Mouse (Mus musculus): ENCODE measurements around the gene Zfp706. TPM values are rescaled to one million over a fixed set of nuclear protein-coding genes. Genes with fewer than 3 reads are reported as not detected.

Zfp706 gene
- polyA plus RNA-seq, 1 experiment from 2014 or later: 479 TPM

DNA sequence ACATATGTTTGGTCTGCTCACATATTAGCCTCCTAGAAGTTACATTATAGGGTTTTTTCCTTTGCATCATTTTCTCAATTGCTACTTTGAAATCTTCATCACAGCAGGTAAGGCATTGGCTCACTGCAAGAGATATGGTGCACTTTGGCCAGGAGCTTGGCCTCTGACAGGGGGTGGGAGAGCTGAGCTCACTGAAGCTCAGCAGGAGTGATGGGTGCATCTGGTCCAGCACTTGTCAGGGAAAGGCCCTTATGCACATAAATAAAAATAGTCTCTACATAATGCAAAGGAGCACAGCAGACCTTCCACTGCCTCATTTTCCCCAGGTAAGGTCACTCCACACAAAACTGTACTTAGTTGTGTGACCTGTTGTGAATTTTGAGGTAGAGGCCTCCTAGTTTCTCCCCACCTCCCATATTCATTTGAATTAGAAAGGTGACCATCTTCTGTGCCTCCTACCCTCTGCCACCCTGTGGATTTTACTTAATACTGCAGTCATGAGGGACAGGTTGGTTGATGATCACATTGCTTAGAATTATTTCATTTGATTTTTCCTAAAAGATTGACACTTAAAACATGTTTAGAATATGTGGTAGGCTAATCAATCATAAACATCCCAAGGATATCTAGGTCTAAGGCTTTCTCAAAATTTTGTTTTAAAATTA is 13.1 kb upstream of the Zfp706 start:
- Histone ChIP-seq H3K36me3 (ENCODE audit: control insufficient read depth, insufficient read depth) (no peaks in the 10 kb centered on the region), H3K4me3 (replicated peaks; ENCODE audit: low read length) (no peak overlapping the region), H3K9me3 (ENCODE audit: control insufficient read depth, low read length) (no peaks in the 10 kb centered on the region), H3K9ac (replicated peaks; ENCODE audit: low read depth, low read length) (no peak overlapping the region), H3K4me2 (ENCODE audit: low read length) (no peak overlapping the region), H3K27me3 (replicated peaks; ENCODE audit: control insufficient read depth, insufficient read depth, low read length) (no peaks in the 10 kb centered on the region), H3K27ac (ENCODE audit: low read length) (no peak overlapping the region), H3K4me1 (replicated peaks; ENCODE audit: control insufficient read depth, insufficient read depth, low read length) (no peaks in the 10 kb centered on the region)
- ATAC-seq: no peak

DNA sequence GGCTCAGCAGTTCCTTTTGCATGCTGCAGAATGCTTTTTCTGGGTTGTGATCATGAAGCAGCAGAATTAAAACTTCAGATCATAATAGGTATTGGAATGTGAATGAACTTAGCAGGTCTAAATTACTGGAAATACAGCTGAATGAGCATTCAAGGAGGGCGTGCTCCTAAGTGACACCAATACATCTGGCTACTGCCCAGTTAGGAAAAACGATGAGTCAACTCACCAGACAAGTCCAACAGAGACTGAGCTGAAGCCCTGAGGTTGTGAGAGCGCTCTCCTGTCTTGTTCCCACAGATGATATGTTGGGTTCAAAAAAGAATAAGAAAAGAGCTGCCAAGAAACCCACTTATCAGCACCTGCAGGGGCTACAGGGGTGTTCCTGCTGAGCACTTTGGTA is 11.9 kb upstream of the Zfp706 start:
- H3K4me1 ChIP-seq (replicated peaks; ENCODE audit: control insufficient read depth, insufficient read depth, low read length): no peaks in the 10 kb centered on the region
- no peak overlapping the region for H3K4me3 ChIP-seq (replicated peaks; ENCODE audit: low read length)
- no peak overlapping the region for H3K27ac ChIP-seq (ENCODE audit: low read length)
- no peaks in the 10 kb centered on the region for H3K27me3 ChIP-seq (replicated peaks; ENCODE audit: control insufficient read depth, insufficient read depth, low read length)
- H3K9me3 ChIP-seq (ENCODE audit: control insufficient read depth, low read length): no peaks in the 10 kb centered on the region
- no peak overlapping the region for H3K4me2 ChIP-seq (ENCODE audit: low read length)
- H3K36me3 ChIP-seq (ENCODE audit: control insufficient read depth, insufficient read depth): no peaks in the 10 kb centered on the region
- WGBS: 90% methylated on average over 3 of the region's 3 CpGs
- no peak overlapping the region for H3K9ac ChIP-seq (replicated peaks; ENCODE audit: low read depth, low read length)
- ATAC-seq: no peak

DNA sequence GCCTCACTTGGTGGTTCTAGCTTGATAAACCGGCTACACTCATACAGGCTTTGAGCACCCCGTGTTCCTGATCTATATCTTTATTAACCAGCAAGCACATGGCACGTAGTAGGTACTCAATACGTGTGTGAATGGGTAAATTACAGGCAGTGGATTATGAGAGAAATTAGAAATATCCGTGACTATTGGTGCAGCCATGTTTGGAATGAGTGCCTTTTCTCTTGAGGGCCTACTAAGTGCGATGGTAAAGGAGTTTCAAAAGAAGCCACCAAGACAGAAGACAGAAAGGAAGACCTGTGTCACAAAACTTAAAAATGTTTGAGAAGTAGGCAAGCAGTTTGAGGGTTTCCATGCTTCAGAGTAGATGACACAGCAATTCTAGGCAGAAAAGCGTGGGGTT is 4.3 kb upstream of the Zfp706 start:
- H3K4me3 ChIP-seq (replicated peaks; ENCODE audit: low read length): no peak overlapping the region
- H3K9me3 ChIP-seq (ENCODE audit: control insufficient read depth, low read length): no peaks in the 10 kb centered on the region
- no peaks in the 10 kb centered on the region for H3K27me3 ChIP-seq (replicated peaks; ENCODE audit: control insufficient read depth, insufficient read depth, low read length)
- H3K36me3 ChIP-seq (ENCODE audit: control insufficient read depth, insufficient read depth): no peaks in the 10 kb centered on the region
- no peak overlapping the region for H3K9ac ChIP-seq (replicated peaks; ENCODE audit: low read depth, low read length)
- no peak overlapping the region for H3K4me2 ChIP-seq (ENCODE audit: low read length)
- 91% methylated on average over 7 of the region's 7 CpGs for WGBS
- H3K4me1 ChIP-seq (replicated peaks; ENCODE audit: control insufficient read depth, insufficient read depth, low read length): peaks cover 5% of the 10 kb centered on the region
- no peak for ATAC-seq
- no peak overlapping the region for H3K27ac ChIP-seq (ENCODE audit: low read length)

- H3K27ac ChIP-seq (ENCODE audit: low read length): no peak overlapping the region
- WGBS: 88% methylated on average over 3 of the region's 3 CpGs
- no peaks in the 10 kb centered on the region for H3K36me3 ChIP-seq (ENCODE audit: control insufficient read depth, insufficient read depth)
- H3K4me1 ChIP-seq (replicated peaks; ENCODE audit: control insufficient read depth, insufficient read depth, low read length): peaks cover 5% of the 10 kb centered on the region
- no peak overlapping the region for H3K4me2 ChIP-seq (ENCODE audit: low read length)
- no peak for ATAC-seq
- no peaks in the 10 kb centered on the region for H3K27me3 ChIP-seq (replicated peaks; ENCODE audit: control insufficient read depth, insufficient read depth, low read length)
- no peaks in the 10 kb centered on the region for H3K9me3 ChIP-seq (ENCODE audit: control insufficient read depth, low read length)
- H3K4me3 ChIP-seq (replicated peaks; ENCODE audit: low read length): no peak overlapping the region
- no peak overlapping the region for H3K9ac ChIP-seq (replicated peaks; ENCODE audit: low read depth, low read length)
These were observed 3.7 kb upstream of the Zfp706 start for GRCm38 (mm10) chr15:37011316-37011715.

- H3K27ac ChIP-seq (ENCODE audit: low read length): no peak overlapping the region
- H3K27me3 ChIP-seq (replicated peaks; ENCODE audit: control insufficient read depth, insufficient read depth, low read length): no peaks in the 10 kb centered on the region
- H3K9me3 ChIP-seq (ENCODE audit: control insufficient read depth, low read length): no peaks in the 10 kb centered on the region
- no peak overlapping the region for H3K4me3 ChIP-seq (replicated peaks; ENCODE audit: low read length)
- H3K4me1 ChIP-seq (replicated peaks; ENCODE audit: control insufficient read depth, insufficient read depth, low read length): peaks cover 17% of the 10 kb centered on the region
- H3K9ac ChIP-seq (replicated peaks; ENCODE audit: low read depth, low read length): no peak overlapping the region
- H3K4me2 ChIP-seq (ENCODE audit: low read length): no peak overlapping the region
- no peak for ATAC-seq
- no peaks in the 10 kb centered on the region for H3K36me3 ChIP-seq (ENCODE audit: control insufficient read depth, insufficient read depth)
These were observed 973 bp upstream of the Zfp706 start for GRCm38 (mm10) chr15:37008546-37008945.

GRCm38 (mm10) chr15:37007959-37008419 is 416 bp upstream of the Zfp706 start:
- Histone ChIP-seq H3K27ac (ENCODE audit: low read length) (peak overlapping the region; percentile 90), H3K9me3 (ENCODE audit: control insufficient read depth, low read length) (no peaks in the 10 kb centered on the region), H3K36me3 (ENCODE audit: control insufficient read depth, insufficient read depth) (no peaks in the 10 kb centered on the region), H3K27me3 (replicated peaks; ENCODE audit: control insufficient read depth, insufficient read depth, low read length) (no peaks in the 10 kb centered on the region), H3K4me3 (replicated peaks; ENCODE audit: low read length) (peak overlapping the region; percentile 72), H3K9ac (replicated peaks; ENCODE audit: low read depth, low read length) (peak overlapping the region; percentile 90), H3K4me1 (replicated peaks; ENCODE audit: control insufficient read depth, insufficient read depth, low read length) (peaks cover 17% of the 10 kb centered on the region), H3K4me2 (ENCODE audit: low read length) (peak overlapping the region; percentile 80)
- no peak for ATAC-seq
- WGBS: 28% methylated on average over 8 of the region's 8 CpGs

- Histone ChIP-seq H3K9ac (replicated peaks; ENCODE audit: low read depth, low read length) (peak overlapping the region; percentile 90), H3K9me3 (ENCODE audit: control insufficient read depth, low read length) (no peaks in the 10 kb centered on the region), H3K4me2 (ENCODE audit: low read length) (peak overlapping the region; percentile 79), H3K36me3 (ENCODE audit: control insufficient read depth, insufficient read depth) (peaks cover 2% of the 10 kb centered on the region; the same call in 1 of the 2 replicates), H3K4me3 (replicated peaks; ENCODE audit: low read length) (peak overlapping the region; percentile 72), H3K4me1 (replicated peaks; ENCODE audit: control insufficient read depth, insufficient read depth, low read length) (peaks cover 17% of the 10 kb centered on the region), H3K27ac (ENCODE audit: low read length) (peak overlapping the region; percentile 90), H3K27me3 (replicated peaks; ENCODE audit: control insufficient read depth, insufficient read depth, low read length) (no peaks in the 10 kb centered on the region)
- under 1% methylated on average over 47 of the region's 48 CpGs for whole genome bisulfite sequencing
- ATAC-seq: peak; percentile 52
These were observed 953 bp downstream of the Zfp706 start for GRCm38 (mm10) chr15:37006475-37007164.

DNA sequence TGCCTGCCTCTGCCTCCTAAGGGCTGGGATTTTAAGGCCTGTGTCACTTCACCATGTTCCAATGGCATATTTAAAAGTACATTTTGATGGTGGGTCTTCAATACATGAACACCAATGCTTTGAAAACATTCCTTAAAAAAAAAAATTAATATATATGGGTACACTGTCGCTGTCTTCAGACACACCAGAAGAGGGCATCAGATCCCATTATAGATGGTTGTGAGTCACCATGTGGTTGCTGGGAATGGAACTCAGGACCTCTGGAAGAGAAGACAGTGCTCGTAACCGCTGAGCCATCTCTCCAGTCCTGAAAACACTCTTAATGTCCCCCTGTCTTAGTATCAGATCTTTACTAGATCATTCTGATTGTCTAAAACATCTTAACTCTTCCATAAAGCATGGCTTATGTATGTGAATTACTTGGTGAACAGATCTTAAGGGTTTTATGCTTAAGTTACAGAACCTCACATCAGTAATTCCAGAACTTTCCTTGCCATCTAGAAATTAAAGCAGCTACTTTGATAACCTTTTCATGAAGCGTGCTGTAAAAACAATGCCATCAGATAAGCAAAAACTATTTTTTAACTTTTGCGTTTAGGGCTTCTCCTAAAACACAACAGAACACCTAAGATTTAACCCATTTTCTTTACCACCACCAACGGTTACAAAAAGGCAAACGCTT is 1.6 kb downstream of the Zfp706 start:
- 41% methylated on average over 7 of the region's 7 CpGs for WGBS
- H3K27me3 ChIP-seq (replicated peaks; ENCODE audit: control insufficient read depth, insufficient read depth, low read length): no peaks in the 10 kb centered on the region
- no peak for ATAC-seq
- H3K27ac ChIP-seq (ENCODE audit: low read length): peak overlapping the region; percentile 90
- peaks cover 17% of the 10 kb centered on the region for H3K4me1 ChIP-seq (replicated peaks; ENCODE audit: control insufficient read depth, insufficient read depth, low read length)
- H3K9ac ChIP-seq (replicated peaks; ENCODE audit: low read depth, low read length): peak overlapping the region; percentile 90
- H3K4me3 ChIP-seq (replicated peaks; ENCODE audit: low read length): peak overlapping the region; percentile 72
- H3K4me2 ChIP-seq (ENCODE audit: low read length): peak overlapping the region; percentile 79
- H3K36me3 ChIP-seq (ENCODE audit: control insufficient read depth, insufficient read depth): peaks cover 5% of the 10 kb centered on the region
- no peaks in the 10 kb centered on the region for H3K9me3 ChIP-seq (ENCODE audit: control insufficient read depth, low read length)

DNA sequence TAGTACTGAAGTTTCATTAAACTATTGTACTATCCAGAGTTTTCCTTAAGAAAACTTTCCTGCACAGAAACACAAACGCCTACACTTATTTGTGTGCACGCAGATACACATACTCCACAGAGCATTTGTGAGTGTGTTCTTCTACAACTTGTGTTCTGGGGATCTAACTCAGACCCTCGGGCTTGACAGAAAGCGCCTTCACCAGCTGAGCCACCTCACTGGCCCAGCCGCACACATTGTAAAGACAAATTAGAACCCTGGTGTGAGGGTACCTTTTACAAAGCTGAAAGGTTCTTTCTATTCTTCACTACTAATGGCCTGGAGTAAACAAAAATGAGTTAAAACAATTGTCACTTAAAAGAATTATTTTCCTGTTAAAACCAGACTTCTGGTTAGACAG is 2.7 kb downstream of the Zfp706 start:
- H3K4me1 ChIP-seq (replicated peaks; ENCODE audit: control insufficient read depth, insufficient read depth, low read length): peaks cover 17% of the 10 kb centered on the region
- 0 out of 2 replicates have a peak overlapping the region, but pooled peaks have one; percentile 8 for H3K4me2 ChIP-seq (ENCODE audit: low read length)
- peaks cover 8% of the 10 kb centered on the region for H3K36me3 ChIP-seq (ENCODE audit: control insufficient read depth, insufficient read depth)
- H3K27ac ChIP-seq (ENCODE audit: low read length): no peak overlapping the region
- H3K4me3 ChIP-seq (replicated peaks; ENCODE audit: low read length): no peak overlapping the region
- WGBS: 53% methylated on average over 5 of the region's 5 CpGs
- no peaks in the 10 kb centered on the region for H3K27me3 ChIP-seq (replicated peaks; ENCODE audit: control insufficient read depth, insufficient read depth, low read length)
- H3K9ac ChIP-seq (replicated peaks; ENCODE audit: low read depth, low read length): no peak overlapping the region
- ATAC-seq: no peak
- no peaks in the 10 kb centered on the region for H3K9me3 ChIP-seq (ENCODE audit: control insufficient read depth, low read length)
